Mouse (Mus musculus): ENCODE measurements at regions not wholly inside any gene's neighbourhood (a gene's known extent, or its start where the extent isn't known, plus 50 kb on each side); places are given as distances from the start of the nearest gene placed in this dataset.
A peak's percentile ranks its signal among the peaks of the same experiment; 100 is the strongest.

GRCm38 (mm10) chr14:28626951-28627350, 122.4 kb downstream of the Wnt5a start:
- Histone ChIP-seq H3K9me3 (ENCODE audit: control insufficient read depth, low read length) (no peaks in the 10 kb centered on the region), H3K27ac (ENCODE audit: low read depth, low read length) (no peak overlapping the region), H3K9ac (ENCODE audit: low read depth, low read length) (no peak overlapping the region), H3K4me1 (ENCODE audit: control insufficient read depth, insufficient read depth, low read length) (no peaks in the 10 kb centered on the region), H3K27me3 (ENCODE audit: control insufficient read depth, insufficient read depth, low read length) (no peaks in the 10 kb centered on the region), H3K4me3 (ENCODE audit: low read length) (no peak overlapping the region), H3K4me2 (replicated peaks; ENCODE audit: low read depth, low read length) (no peak overlapping the region), H3K36me3 (ENCODE audit: control insufficient read depth, insufficient read depth, low read length) (no peaks in the 10 kb centered on the region)
- 88% methylated on average over 3 of the region's 3 CpGs for WGBS
- no peak for ATAC-seq (ENCODE audit: low FRiP score, low TSS enrichment)

GRCm38 (mm10) chr14:28635175-28635574, 130.6 kb downstream of the Wnt5a start:
- Histone ChIP-seq H3K36me3 (ENCODE audit: control insufficient read depth, insufficient read depth, low read length) (no peaks in the 10 kb centered on the region), H3K9ac (ENCODE audit: low read depth, low read length) (no peak overlapping the region), H3K4me2 (replicated peaks; ENCODE audit: low read depth, low read length) (no peak overlapping the region), H3K27me3 (ENCODE audit: control insufficient read depth, insufficient read depth, low read length) (no peaks in the 10 kb centered on the region), H3K4me3 (ENCODE audit: low read length) (no peak overlapping the region), H3K9me3 (ENCODE audit: control insufficient read depth, low read length) (no peaks in the 10 kb centered on the region), H3K4me1 (ENCODE audit: control insufficient read depth, insufficient read depth, low read length) (no peaks in the 10 kb centered on the region), H3K27ac (ENCODE audit: low read depth, low read length) (no peak overlapping the region)
- ATAC-seq (ENCODE audit: low FRiP score, low TSS enrichment): no peak

DNA sequence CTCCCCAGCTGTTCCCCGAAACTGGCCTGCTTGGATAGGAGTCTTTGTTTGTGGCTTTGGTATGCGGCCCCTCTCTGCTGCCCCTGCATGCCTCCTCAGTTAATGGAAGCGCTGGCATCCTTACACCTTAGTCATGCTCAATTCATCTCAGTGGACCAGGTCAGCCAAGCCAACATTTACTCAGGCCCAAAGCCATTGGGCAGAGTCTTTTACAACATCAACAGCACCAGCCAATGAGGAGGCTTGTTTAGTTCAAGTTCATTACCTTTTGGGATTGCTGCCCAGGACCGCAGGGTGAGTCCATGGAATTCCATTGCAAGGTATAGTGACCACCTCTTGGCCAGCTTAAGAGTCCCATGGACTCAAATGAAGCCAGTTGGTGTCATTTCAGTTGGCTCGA, 134.5 kb downstream of the Wnt5a start:
- no peaks in the 10 kb centered on the region for H3K9me3 ChIP-seq (ENCODE audit: control insufficient read depth, low read length)
- H3K27ac ChIP-seq (ENCODE audit: low read depth, low read length): no peak overlapping the region
- no peaks in the 10 kb centered on the region for H3K36me3 ChIP-seq (ENCODE audit: control insufficient read depth, insufficient read depth, low read length)
- no peak overlapping the region for H3K4me2 ChIP-seq (replicated peaks; ENCODE audit: low read depth, low read length)
- no peak overlapping the region for H3K9ac ChIP-seq (ENCODE audit: low read depth, low read length)
- H3K4me1 ChIP-seq (ENCODE audit: control insufficient read depth, insufficient read depth, low read length): no peaks in the 10 kb centered on the region
- H3K27me3 ChIP-seq (ENCODE audit: control insufficient read depth, insufficient read depth, low read length): no peaks in the 10 kb centered on the region
- ATAC-seq (ENCODE audit: low FRiP score, low TSS enrichment): no peak
- H3K4me3 ChIP-seq (ENCODE audit: low read length): no peak overlapping the region
- 84% methylated on average over 5 of the region's 5 CpGs for WGBS

- H3K36me3 ChIP-seq (ENCODE audit: control insufficient read depth, insufficient read depth, low read length): no peaks in the 10 kb centered on the region
- no peaks in the 10 kb centered on the region for H3K27me3 ChIP-seq (ENCODE audit: control insufficient read depth, insufficient read depth, low read length)
- no peak overlapping the region for H3K4me3 ChIP-seq (ENCODE audit: low read length)
- no peak overlapping the region for H3K9ac ChIP-seq (ENCODE audit: low read depth, low read length)
- WGBS: 88% methylated on average over 2 of the region's 2 CpGs
- no peaks in the 10 kb centered on the region for H3K9me3 ChIP-seq (ENCODE audit: control insufficient read depth, low read length)
- no peak overlapping the region for H3K27ac ChIP-seq (ENCODE audit: low read depth, low read length)
- H3K4me1 ChIP-seq (ENCODE audit: control insufficient read depth, insufficient read depth, low read length): no peaks in the 10 kb centered on the region
- H3K4me2 ChIP-seq (replicated peaks; ENCODE audit: low read depth, low read length): no peak overlapping the region
- no peak for ATAC-seq (ENCODE audit: low FRiP score, low TSS enrichment)
These were observed 141.3 kb downstream of the Wnt5a start for GRCm38 (mm10) chr14:28645807-28646206.

- Histone ChIP-seq H3K27ac (ENCODE audit: low read depth, low read length) (no peak overlapping the region), H3K4me2 (replicated peaks; ENCODE audit: low read depth, low read length) (no peak overlapping the region), H3K27me3 (ENCODE audit: control insufficient read depth, insufficient read depth, low read length) (no peaks in the 10 kb centered on the region), H3K9ac (ENCODE audit: low read depth, low read length) (no peak overlapping the region), H3K9me3 (ENCODE audit: control insufficient read depth, low read length) (no peaks in the 10 kb centered on the region), H3K36me3 (ENCODE audit: control insufficient read depth, insufficient read depth, low read length) (no peaks in the 10 kb centered on the region), H3K4me3 (ENCODE audit: low read length) (no peak overlapping the region), H3K4me1 (ENCODE audit: control insufficient read depth, insufficient read depth, low read length) (no peaks in the 10 kb centered on the region)
- no peak for ATAC-seq (ENCODE audit: low FRiP score, low TSS enrichment)
These were observed 144.9 kb downstream of the Wnt5a start for GRCm38 (mm10) chr14:28649411-28649810.

DNA sequence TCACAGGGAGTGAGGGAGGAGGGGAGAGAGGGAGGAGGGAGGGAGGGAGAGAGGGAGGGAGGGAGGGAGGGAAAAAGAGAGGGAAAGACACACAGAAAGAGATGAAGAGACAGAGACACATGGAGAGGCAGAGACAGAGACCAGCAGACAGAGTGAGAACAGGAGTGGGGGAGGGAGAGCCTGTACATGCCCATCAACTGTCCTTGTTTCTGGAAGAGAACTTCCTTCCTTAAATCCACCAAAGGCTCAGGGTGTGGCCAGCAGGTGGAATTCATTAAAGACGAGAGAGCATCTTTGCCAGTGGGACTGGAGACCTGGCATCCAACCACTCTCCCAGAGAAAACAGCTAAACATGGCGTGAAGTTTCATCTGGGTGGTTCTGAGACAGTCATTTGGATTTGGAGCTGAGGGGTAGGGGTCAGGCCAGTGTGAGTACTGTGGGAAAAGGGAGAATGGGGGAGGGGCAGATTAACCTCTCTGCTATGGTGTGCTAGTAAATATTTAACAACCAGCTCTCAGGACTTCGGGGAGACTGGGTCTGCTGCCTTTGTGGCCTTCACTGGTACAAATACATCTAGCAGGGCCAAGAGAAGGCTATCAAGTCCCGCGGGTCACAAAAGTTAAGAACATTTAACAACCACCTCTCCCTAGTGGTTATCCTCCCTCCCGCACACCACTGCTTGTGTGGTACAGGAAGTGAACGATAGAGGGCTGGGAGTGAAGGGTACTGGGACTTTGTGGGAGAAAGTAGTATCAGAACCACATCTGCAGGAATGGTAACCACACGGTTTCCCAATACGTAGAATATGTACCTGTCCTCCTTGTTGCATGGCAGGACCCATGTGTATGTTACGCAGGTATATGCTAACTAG, 148.7 kb downstream of the Wnt5a start:
- Histone ChIP-seq H3K4me2 (replicated peaks; ENCODE audit: low read depth, low read length) (no peak overlapping the region), H3K4me1 (ENCODE audit: control insufficient read depth, insufficient read depth, low read length) (no peaks in the 10 kb centered on the region), H3K9me3 (ENCODE audit: control insufficient read depth, low read length) (no peaks in the 10 kb centered on the region), H3K36me3 (ENCODE audit: control insufficient read depth, insufficient read depth, low read length) (no peaks in the 10 kb centered on the region), H3K4me3 (ENCODE audit: low read length) (no peak overlapping the region), H3K27me3 (ENCODE audit: control insufficient read depth, insufficient read depth, low read length) (no peaks in the 10 kb centered on the region), H3K27ac (ENCODE audit: low read depth, low read length) (no peak overlapping the region), H3K9ac (ENCODE audit: low read depth, low read length) (no peak overlapping the region)
- ATAC-seq (ENCODE audit: low FRiP score, low TSS enrichment): peak; percentile 68; the same call in 1 of the 2 replicates
- WGBS: 68% methylated on average over 10 of the region's 10 CpGs

- H3K4me3 ChIP-seq (ENCODE audit: low read length): no peak overlapping the region
- ATAC-seq (ENCODE audit: low FRiP score, low TSS enrichment): no peak
- H3K36me3 ChIP-seq (ENCODE audit: control insufficient read depth, insufficient read depth, low read length): no peaks in the 10 kb centered on the region
- no peaks in the 10 kb centered on the region for H3K27me3 ChIP-seq (ENCODE audit: control insufficient read depth, insufficient read depth, low read length)
- H3K27ac ChIP-seq (ENCODE audit: low read depth, low read length): no peak overlapping the region
- H3K4me1 ChIP-seq (ENCODE audit: control insufficient read depth, insufficient read depth, low read length): no peaks in the 10 kb centered on the region
- no peak overlapping the region for H3K9ac ChIP-seq (ENCODE audit: low read depth, low read length)
- no peaks in the 10 kb centered on the region for H3K9me3 ChIP-seq (ENCODE audit: control insufficient read depth, low read length)
- H3K4me2 ChIP-seq (replicated peaks; ENCODE audit: low read depth, low read length): no peak overlapping the region
- WGBS: 72% methylated on average over 8 of the region's 8 CpGs
These were observed 152.7 kb downstream of the Wnt5a start for GRCm38 (mm10) chr14:28657216-28657615.

DNA sequence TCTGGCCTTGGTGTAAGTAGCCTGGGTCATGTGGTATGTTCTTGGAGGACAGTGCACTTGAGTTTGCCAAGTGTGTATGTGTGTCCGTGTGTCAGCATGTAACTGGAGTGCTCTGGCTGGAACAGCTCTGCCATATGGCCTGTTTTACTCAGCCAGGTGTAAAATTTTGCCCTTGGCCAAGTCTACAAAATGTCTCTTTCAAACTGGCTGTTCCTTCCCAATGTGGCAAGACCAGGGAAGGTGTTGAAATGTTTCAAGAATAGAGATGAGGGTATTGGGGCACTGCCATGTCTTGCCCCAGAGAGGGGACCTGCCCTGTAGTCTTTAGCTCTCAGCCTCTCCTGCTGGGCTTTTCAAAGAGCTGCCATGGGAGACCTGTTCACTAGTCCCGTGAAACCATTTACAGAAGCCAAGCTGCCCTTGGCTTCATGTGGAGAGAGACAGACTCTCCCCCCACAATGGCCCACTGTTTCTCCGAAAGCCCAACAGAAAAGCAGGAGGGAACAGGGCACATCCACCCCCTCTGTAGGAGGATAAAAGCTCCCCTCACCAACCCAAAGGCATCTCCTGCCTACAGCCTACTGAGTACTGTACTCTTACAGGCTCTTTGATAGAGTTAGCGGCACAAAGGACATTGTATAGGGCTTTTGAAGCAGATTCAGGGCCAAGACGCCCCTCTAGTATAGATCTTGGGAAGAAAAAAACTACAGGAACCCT, 156.5 kb downstream of the Wnt5a start:
- WGBS: 75% methylated on average over 5 of the region's 5 CpGs
- Histone ChIP-seq H3K4me2 (replicated peaks; ENCODE audit: low read depth, low read length) (no peak overlapping the region), H3K9me3 (ENCODE audit: control insufficient read depth, low read length) (no peaks in the 10 kb centered on the region), H3K4me1 (ENCODE audit: control insufficient read depth, insufficient read depth, low read length) (peaks cover 16% of the 10 kb centered on the region), H3K27ac (ENCODE audit: low read depth, low read length) (no peak overlapping the region), H3K36me3 (ENCODE audit: control insufficient read depth, insufficient read depth, low read length) (no peaks in the 10 kb centered on the region), H3K9ac (ENCODE audit: low read depth, low read length) (no peak overlapping the region), H3K27me3 (ENCODE audit: control insufficient read depth, insufficient read depth, low read length) (no peaks in the 10 kb centered on the region), H3K4me3 (ENCODE audit: low read length) (no peak overlapping the region)
- ATAC-seq (ENCODE audit: low FRiP score, low TSS enrichment): no peak

DNA sequence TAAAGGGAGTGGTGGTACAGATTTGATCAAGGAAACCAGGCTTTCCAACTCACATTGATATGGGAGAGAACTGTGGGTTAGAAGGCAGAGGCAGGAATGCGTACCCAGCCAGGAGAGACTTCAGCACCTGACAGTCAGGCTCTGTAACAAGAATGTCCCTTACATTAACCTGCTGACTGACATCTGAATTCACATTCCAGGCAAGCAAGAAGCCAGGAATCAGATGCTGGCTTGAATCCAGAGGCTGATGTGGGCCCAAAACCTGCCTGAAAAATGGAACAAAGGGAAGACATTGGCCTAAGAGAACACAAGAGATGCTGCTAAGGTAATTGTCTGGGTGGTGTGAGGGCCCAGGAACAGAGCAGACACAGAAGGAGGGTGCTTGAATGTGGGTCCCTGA, 158.8 kb downstream of the Wnt5a start:
- H3K9ac ChIP-seq (ENCODE audit: low read depth, low read length): no peak overlapping the region
- no peaks in the 10 kb centered on the region for H3K36me3 ChIP-seq (ENCODE audit: control insufficient read depth, insufficient read depth, low read length)
- H3K27ac ChIP-seq (ENCODE audit: low read depth, low read length): peak overlapping the region; percentile 76
- H3K4me1 ChIP-seq (ENCODE audit: control insufficient read depth, insufficient read depth, low read length): peaks cover 16% of the 10 kb centered on the region
- 71% methylated on average over 1 of the region's 1 CpGs for WGBS
- H3K9me3 ChIP-seq (ENCODE audit: control insufficient read depth, low read length): no peaks in the 10 kb centered on the region
- no peak overlapping the region for H3K4me3 ChIP-seq (ENCODE audit: low read length)
- no peak for ATAC-seq (ENCODE audit: low FRiP score, low TSS enrichment)
- H3K4me2 ChIP-seq (replicated peaks; ENCODE audit: low read depth, low read length): no peak overlapping the region
- H3K27me3 ChIP-seq (ENCODE audit: control insufficient read depth, insufficient read depth, low read length): no peaks in the 10 kb centered on the region

All from kidney, embryonic 14.5 days (tissue).